Mouse (Mus musculus) CH12.LX (cell line): ENCODE results near the gene Gad1. TPM values are rescaled to one million over a fixed set of nuclear protein-coding genes. Genes with fewer than 3 reads are reported as not detected.

Source experiments
- DNase-seq: peaks from one replicate; pipeline ENCODE4 v3.0.0-alpha.2; 2013; ENCODE audit errors: extremely low read depth
- H3K27ac ChIP-seq: 2 replicates; pipeline ENCODE4 v1.5.1; 2012; ENCODE audit warnings: low read depth, mild to moderate bottlenecking, control low read depth, moderate library complexity; ENCODE audit not compliant: insufficient read depth
- H3K27me3 ChIP-seq: replicated peaks from 2 replicates; pipeline ENCODE3; 2012; ENCODE audit warnings: inconsistent platforms
- H3K36me3 ChIP-seq, 2 experiments: replicated peaks in 1 of 2; 2 replicates each; pipeline versions ENCODE3 to v1.6.1; 2012; ENCODE audit warnings: inconsistent platforms in 1 of 2, low read length in 1 of 2, mild to moderate bottlenecking in 1 of 2, mixed read lengths in 1 of 2, moderate library complexity in 1 of 2; ENCODE audit not compliant: control insufficient read depth in 1 of 2, insufficient read depth in 1 of 2
- H3K4me1 ChIP-seq, 2 experiments: 2 replicates each; pipeline ENCODE4 v1.6.1; 2012; ENCODE audit warnings: inconsistent platforms in 1 of 2, moderate library complexity in 1 of 2; ENCODE audit not compliant: insufficient read depth in 2 of 2, control insufficient read depth in 1 of 2
- H3K4me2 ChIP-seq: 2 replicates; pipeline ENCODE4 v1.6.1; 2012; ENCODE audit warnings: low read depth, mild to moderate bottlenecking, control low read depth; ENCODE audit not compliant: poor library complexity, insufficient read depth, severe bottlenecking
- H3K4me3 ChIP-seq, 3 experiments: fragments of 150-350 bp in 1 of 3; sonication (generic) in 1 of 3; replicated peaks in 1 of 3; 2 replicates each; pipeline versions ENCODE3 to v1.5.1; 2011 to 2012; ENCODE audit warnings: low read depth in 2 of 3, low read length in 2 of 3, mild to moderate bottlenecking in 2 of 3, moderate library complexity in 2 of 3, control low read depth in 1 of 3, improper control_type of control experiment in 1 of 3, inconsistent platforms in 1 of 3, mixed read lengths in 1 of 3; ENCODE audit not compliant: poor library complexity in 1 of 3
- H3K79me2 ChIP-seq: replicated peaks from 2 replicates; pipeline ENCODE4 v1.6.1; 2012; ENCODE audit warnings: mild to moderate bottlenecking, moderate library complexity; ENCODE audit not compliant: control insufficient read depth, poor library complexity, insufficient read depth, severe bottlenecking; ENCODE audit errors: extremely low read depth
- H3K9ac ChIP-seq: 2 replicates; pipeline ENCODE4 v1.6.1; 2012; ENCODE audit warnings: low read depth, mild to moderate bottlenecking, control low read depth, moderate library complexity; ENCODE audit not compliant: insufficient read depth
- H3K9me3 ChIP-seq: replicated peaks from 2 replicates; pipeline ENCODE3; 2012; ENCODE audit warnings: low read length, inconsistent platforms, mixed read lengths
- BHLHE40 ChIP-seq: IDR thresholded peaks from 2 replicates; pipeline ENCODE4 v1.6.1; 2011; ENCODE audit warnings: mild to moderate bottlenecking, low read depth, low read length, improper control_type of control experiment
- E2F4 ChIP-seq: IDR thresholded peaks from 2 replicates; pipeline ENCODE4 v1.6.1; 2011; ENCODE audit warnings: low read depth, low read length, improper control_type of control experiment; ENCODE audit not compliant: insufficient replicate concordance
- EP300 ChIP-seq: IDR thresholded peaks from 2 replicates; pipeline ENCODE4 v1.6.1; 2011; ENCODE audit warnings: low read length, improper control_type of control experiment
- HCFC1 ChIP-seq: IDR thresholded peaks from 2 replicates; pipeline ENCODE4 v1.6.1; 2012; ENCODE audit warnings: low read depth, mild to moderate bottlenecking, inconsistent platforms, low read length, improper control_type of control experiment
- KAT2A ChIP-seq: IDR thresholded peaks from 2 replicates; pipeline ENCODE4 v1.6.1; 2012; ENCODE audit warnings: low read length, improper control_type of control experiment, inconsistent platforms; ENCODE audit not compliant: insufficient replicate concordance
- MAFK ChIP-seq: IDR thresholded peaks from 2 replicates; pipeline ENCODE4 v1.6.1; 2011; ENCODE audit warnings: low read length, improper control_type of control experiment; ENCODE audit not compliant: insufficient replicate concordance
- MAX ChIP-seq: IDR thresholded peaks from 2 replicates; pipeline ENCODE4 v1.6.1; 2011; ENCODE audit warnings: low read length, improper control_type of control experiment
- MEF2A ChIP-seq: IDR thresholded peaks from 2 replicates; pipeline ENCODE4 v1.6.1; 2014; ENCODE audit warnings: low read depth, mild to moderate bottlenecking, inconsistent platforms, low read length, improper control_type of control experiment, borderline replicate concordance
- MYC ChIP-seq: IDR thresholded peaks from 2 replicates; pipeline ENCODE4 v1.6.1; 2011; ENCODE audit warnings: low read depth, mild to moderate bottlenecking, improper control_type of control experiment, low read length
- PAX5 ChIP-seq: IDR thresholded peaks from 2 replicates; pipeline ENCODE4 v1.6.1; 2012; ENCODE audit warnings: low read length, inconsistent platforms, mixed read lengths
- RCOR1 ChIP-seq: conservative IDR thresholded peaks from 2 replicates; pipeline ENCODE4 v1.6.1; 2012; ENCODE audit warnings: low read depth, mild to moderate bottlenecking, inconsistent platforms, low read length, improper control_type of control experiment
- SIN3A ChIP-seq: IDR thresholded peaks from 2 replicates; pipeline ENCODE4 v1.6.1; 2012; ENCODE audit warnings: low read length, improper control_type of control experiment, inconsistent platforms
- SMC3 ChIP-seq: IDR thresholded peaks from 2 replicates; pipeline ENCODE4 v1.6.1; 2011; ENCODE audit warnings: low read depth, low read length, improper control_type of control experiment
- TBP ChIP-seq: conservative IDR thresholded peaks from 2 replicates; pipeline ENCODE4 v1.6.1; 2011; ENCODE audit warnings: low read depth, low read length, improper control_type of control experiment
- TCF12 ChIP-seq: IDR thresholded peaks from 2 replicates; pipeline ENCODE4 v1.6.1; 2014; ENCODE audit warnings: low read depth, mild to moderate bottlenecking, inconsistent platforms, low read length, improper control_type of control experiment
- USF2 ChIP-seq: conservative IDR thresholded peaks from 2 replicates; pipeline ENCODE4 v1.6.1; 2011; ENCODE audit warnings: low read depth, low read length, improper control_type of control experiment
- ZMIZ1 ChIP-seq: IDR thresholded peaks from 2 replicates; pipeline ENCODE4 v1.6.1; 2012; ENCODE audit warnings: low read depth, mild to moderate bottlenecking, inconsistent platforms, low read length, improper control_type of control experiment
- dilution Hi-C: fragments of 300-500 bp; cut with MboI; formaldehyde crosslinking; loops from 2 replicates; pipeline ENCODE4 v1.14.3; 2020; ENCODE audit warnings: low sequenced_read_pairs; ENCODE audit not compliant: extremely low pct_unique_long_range_greater_than_20kb, extremely low pct_ligation_motif_present
- in situ Hi-C: fragments of 300-500 bp; cut with MboI; formaldehyde crosslinking; loops from 3 replicates; pipeline ENCODE4 v1.14.3; 2019; ENCODE audit warnings: low sequenced_read_pairs, low pct_ligation_motif_present, low pct_unique_long_range_greater_than_20kb, mixed read lengths
- polyA plus RNA-seq: library from polyadenylated mRNA; unstranded; fragments of >175 nt; gene quantifications from 2 replicates; pipeline ENCODE4 v1.2.1, GENCODE M21; 2012; ENCODE audit warnings: low read depth; ENCODE audit not compliant: insufficient read length
- total RNA-seq, 2 experiments: library from RNA; depleted of rRNA; stranded (reverse); fragments of 300-350 nt in 1 of 2; fragments of >200 nt in 1 of 2; gene quantifications; 2 replicates each; pipeline ENCODE4 v1.2.3; 2012 to 2014

Gene Gad1
- total and polyA plus RNA-seq, 3 experiments = 1.3 to 1.9 (median 1.4) TPM

- peak overlapping the region; percentile 65; the same call in 1 of the 2 replicates for H3K4me2 ChIP-seq
- dilution Hi-C loops = no loop called here
- no peaks in the 10 kb centered on the region for H3K36me3 ChIP-seq
Measured at GRCm38 (mm10) chr2:70505896-70506295, 47.0 kb upstream of the Gad1 start.

GRCm38 (mm10) chr2:70506372-70506771 is 46.5 kb upstream of the Gad1 start:
- DNase-seq = no peak
- Histone ChIP-seq H3K9me3 (peaks cover 2% of the 10 kb centered on the region), H3K4me1 (peaks cover 4 to 21% of the 10 kb centered on the region in 2 experiments; a peak in 2 of 4 replicates), H3K79me2 (no peaks in the 10 kb centered on the region), H3K4me3 (no peak overlapping the region), H3K4me2 (no peak overlapping the region), H3K27me3 (no peaks in the 10 kb centered on the region), H3K36me3 (no peaks in the 10 kb centered on the region), H3K27ac (no peak overlapping the region), H3K9ac (no peak overlapping the region)
- no peak for TF ChIP-seq HCFC1
- no peak for TF ChIP-seq E2F4
- no peak for TF ChIP-seq MYC
- no peak for TF ChIP-seq KAT2A
- no peak for TF ChIP-seq PAX5
- no peak for TF ChIP-seq SMC3
- TF ChIP-seq MEF2A = no peak
- TF ChIP-seq RCOR1 = no peak
- TF ChIP-seq MAX = no peak
- TF ChIP-seq SIN3A = no peak
- TF ChIP-seq TCF12 = no peak
- no peak for TF ChIP-seq TBP
- no peak for TF ChIP-seq ZMIZ1
- dilution Hi-C loops = no loop called here
- in situ Hi-C loops = no loop called here

More at GRCm38 (mm10) chr2:70505896-70506295, 47.0 kb upstream of the Gad1 start:
- TF ChIP-seq MAFK (no peak), USF2 (no peak), EP300 (peak; percentile 60), E2F4 (no peak), BHLHE40 (0 out of 2 replicates have a peak, but pooled peaks have one; percentile 25)
- Histone ChIP-seq H3K79me2 (no peaks in the 10 kb centered on the region), H3K9ac (no peak overlapping the region), H3K27me3 (no peaks in the 10 kb centered on the region), H3K27ac (no peak overlapping the region), H3K4me1 (peaks cover 4 to 21% of the 10 kb centered on the region in 2 experiments; a peak in 2 of 4 replicates), H3K9me3 (peaks cover 2% of the 10 kb centered on the region), H3K4me3 (no peak overlapping the region)
- DNase-seq = peak; percentile 35
- in situ Hi-C loops = no loop called here
